Mouse (Mus musculus) frontal cortex, postnatal 10 days (tissue): ENCODE data around the gene Runx2.

Experiments
- DNase-seq, 2 experiments: peaks; one replicate each; pipeline ENCODE4 v3.0.0; 2022; ENCODE audit warnings: low spot score in 2 of 2, mixed read lengths in 1 of 2

Gene Runx2

DNA sequence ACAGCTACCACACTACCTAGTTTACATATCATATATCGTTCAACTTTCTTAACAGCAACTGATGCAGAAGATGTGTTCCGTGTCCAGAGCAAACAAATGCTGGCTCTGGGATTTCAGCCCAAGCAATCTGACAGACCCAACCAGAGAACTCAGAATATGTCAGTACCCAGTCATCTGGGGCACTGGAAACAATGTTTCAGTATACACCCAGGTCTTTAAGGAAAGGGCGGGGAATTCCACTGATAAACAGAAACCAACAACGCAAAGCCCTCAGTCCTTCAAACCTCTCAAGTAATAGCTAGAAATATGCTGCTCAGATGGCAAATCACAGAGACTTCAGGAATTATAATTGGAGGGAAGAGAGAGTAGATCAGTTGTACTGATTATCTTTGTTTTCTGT, 100.5 kb downstream of the Runx2 start:
- no peak for DNase-seq

GRCm38 (mm10) chr17:44713404-44713803, 101.2 kb downstream of the Runx2 start:
- DNase-seq: no peak

DNA sequence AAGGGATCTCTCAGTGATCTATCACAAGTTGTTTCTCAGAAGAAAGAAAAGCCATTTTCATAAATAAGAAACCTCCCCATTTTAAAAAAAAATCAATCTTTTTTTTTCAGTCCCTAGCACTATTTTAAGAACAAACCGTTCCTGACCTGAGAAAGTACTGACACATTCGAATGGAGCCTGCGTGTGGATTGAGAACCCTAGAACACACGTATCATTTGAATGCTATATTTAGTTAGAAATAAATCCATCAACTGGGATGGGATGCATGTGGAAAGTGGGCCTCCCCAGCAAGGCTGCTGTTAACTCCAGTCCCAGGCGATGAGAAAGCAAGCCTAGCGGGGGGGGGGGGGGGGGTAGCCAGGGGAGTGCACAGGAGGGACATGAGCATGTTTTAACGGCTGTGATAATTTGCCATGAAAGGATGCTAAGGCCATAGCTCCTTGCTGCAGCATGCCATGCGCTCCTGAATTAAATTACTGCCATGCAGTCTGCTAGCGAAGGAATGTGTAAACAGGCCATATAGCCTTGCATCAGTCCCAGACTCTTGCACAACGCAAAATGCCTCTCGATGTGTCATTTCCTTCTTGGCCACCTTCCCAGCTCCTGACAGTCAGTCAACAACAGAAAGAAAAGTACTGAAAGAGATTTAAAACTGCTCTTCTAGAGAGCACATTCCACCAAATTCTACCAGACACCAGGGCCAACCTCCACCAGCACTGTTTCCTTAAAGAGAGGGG, 104.9 kb downstream of the Runx2 start:
- peak; percentile 28 to 39 for DNase-seq

DNA sequence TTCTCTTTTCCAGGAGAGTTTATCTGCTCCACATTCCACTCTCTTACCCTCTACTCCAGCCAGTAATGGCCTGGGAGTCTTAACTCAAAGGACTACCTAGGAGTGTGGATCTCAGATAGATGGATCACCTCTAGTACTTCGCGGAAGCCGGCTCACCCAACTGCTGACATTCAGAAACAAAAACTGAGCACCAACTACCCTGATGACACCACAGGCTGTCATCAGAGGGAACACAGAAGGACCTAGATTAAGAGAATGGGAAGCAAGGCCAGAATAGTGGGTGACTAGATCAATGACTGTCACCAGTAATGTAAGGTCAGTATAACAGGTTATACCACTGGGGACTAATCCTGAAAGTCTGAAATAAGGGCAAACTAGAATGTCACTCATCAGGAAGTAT, 106.6 kb downstream of the Runx2 start:
- DNase-seq: no peak

- no peak for DNase-seq
Observed at GRCm38 (mm10) chr17:44706531-44706930, 108.1 kb downstream of the Runx2 start.

DNA sequence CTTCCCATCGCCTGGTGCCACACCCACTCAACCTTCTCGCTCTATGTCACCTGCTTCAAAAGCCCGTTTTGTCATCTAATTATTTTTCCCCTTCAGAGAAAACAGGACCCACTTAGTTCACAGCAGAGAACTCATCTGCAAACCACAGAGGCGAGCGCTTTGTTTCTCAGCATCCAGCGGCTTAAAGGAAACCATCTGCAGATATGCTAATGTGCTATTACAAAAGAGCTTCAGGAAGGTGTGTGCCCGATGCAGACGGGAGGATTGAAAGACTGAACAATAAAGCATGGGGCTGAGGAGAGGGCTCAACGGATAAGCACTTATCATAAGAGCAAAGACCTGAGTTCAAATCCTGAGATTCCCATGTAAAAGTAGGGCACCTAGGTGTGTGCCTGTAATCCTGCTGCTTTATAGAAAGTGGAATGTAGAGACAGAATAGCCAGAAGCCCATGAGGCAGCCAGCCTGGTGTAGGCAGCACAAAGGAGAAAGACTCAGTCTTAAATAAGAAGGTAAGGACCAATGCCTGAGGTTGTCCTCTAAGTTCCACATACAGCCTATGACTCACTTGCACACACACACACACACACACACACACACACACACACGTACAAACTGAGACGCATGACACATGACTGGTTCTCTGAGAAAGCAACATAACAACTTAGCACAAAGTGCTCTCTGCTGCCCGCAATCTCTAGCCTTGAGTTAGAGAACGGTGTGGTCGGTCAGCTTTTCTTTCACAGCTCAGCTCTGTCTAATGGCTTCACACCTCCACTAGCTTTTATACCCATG, 111.9 kb downstream of the Runx2 start:
- DNase-seq: no peak

DNA sequence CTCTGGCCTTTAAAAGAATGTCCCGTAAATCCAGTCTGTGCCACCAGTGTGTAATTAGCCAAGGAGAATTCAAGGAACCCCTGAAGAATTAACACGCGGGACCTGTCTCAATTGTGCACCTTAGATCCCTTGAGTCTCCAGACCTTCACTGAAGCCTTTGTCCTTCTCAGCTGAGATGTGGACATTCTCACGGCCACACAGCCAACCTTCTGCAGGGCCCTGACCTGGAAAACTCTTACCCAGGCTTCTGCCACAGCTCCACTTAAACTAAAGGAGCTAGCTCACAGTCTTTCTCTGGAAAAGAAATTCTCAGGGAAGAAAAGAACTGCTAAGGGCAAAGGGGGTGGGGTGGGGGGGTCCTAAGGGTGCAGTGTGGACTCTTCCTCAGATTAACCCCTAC, 113.1 kb downstream of the Runx2 start:
- no peak for DNase-seq

DNA sequence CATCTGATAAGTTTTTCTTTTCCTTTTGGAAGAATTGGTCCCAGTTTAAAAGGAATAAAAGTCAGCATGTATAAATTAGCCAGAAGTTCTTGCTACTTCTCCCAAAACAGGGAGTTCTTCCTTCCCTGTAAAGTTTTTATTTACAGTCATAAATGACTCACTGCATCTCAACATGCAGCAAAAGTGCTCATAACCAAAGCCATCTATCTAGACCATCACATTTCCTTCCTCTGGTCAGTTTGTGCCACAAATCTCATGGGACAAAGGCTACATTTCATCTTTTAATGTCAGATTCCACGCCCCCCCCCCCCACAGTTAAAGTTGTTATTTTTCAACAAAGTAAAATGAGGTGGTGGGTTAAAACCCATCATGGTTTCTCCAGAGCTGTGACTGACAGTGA, 114.3 kb downstream of the Runx2 start:
- no peak for DNase-seq

DNA sequence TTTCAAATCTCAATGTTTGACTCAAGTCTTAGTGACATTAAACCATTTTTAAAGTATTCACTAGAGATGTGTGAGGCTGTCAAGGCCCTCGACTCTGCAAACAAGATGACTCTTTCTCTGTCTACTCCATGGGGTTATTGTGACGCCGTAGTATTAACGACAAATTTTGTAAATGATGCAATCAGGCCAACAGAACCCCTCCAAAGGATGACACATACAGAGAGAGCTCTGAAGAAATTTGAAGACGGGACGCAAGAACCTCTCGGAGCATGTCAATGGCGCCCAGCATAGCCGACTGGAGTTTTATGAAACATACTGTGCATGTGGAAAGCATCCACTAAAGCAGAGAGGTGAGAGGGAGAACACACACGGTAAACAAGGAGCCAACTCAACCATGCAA, 117.5 kb downstream of the Runx2 start:
- no peak for DNase-seq

DNA sequence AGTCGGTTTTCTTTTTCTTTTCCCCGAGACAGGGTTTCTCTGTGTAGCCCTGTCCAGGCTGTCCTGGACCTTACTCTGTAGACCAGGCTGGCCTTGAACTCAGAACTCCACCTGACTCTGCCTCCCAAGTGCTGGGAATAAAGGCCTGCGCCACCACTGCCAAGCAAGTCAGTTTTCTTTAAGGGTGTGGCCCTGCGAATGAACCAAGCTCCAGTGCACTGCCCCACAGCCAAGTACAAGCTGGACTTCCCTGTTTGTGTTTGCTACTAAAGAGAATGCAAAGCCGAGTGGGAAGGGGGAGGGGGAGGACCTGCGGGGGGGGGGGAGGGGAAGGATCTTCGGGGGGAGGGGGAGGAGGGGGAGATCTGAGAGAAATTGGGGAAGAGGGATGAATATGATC, 121.0 kb downstream of the Runx2 start:
- DNase-seq: no peak

DNA sequence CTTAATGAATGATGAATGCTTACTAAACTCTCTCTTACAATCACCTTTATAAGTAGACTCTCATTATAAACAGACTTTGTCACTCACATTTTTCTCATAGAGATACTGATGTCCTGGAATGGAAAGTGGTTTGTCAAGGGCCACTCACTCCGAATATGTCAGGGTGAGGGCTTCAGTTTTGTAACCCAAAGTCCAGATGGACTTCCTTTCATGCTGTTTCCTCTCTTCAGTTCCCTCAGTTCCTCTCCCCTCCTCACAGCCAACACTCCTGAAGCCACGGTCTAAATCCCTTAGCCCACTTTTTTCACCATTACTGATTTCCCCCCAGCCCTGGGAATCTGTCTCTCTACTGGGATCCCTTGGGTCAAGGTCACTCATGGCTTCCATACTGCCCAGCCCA, 123.1 kb downstream of the Runx2 start:
- no peak for DNase-seq

DNA sequence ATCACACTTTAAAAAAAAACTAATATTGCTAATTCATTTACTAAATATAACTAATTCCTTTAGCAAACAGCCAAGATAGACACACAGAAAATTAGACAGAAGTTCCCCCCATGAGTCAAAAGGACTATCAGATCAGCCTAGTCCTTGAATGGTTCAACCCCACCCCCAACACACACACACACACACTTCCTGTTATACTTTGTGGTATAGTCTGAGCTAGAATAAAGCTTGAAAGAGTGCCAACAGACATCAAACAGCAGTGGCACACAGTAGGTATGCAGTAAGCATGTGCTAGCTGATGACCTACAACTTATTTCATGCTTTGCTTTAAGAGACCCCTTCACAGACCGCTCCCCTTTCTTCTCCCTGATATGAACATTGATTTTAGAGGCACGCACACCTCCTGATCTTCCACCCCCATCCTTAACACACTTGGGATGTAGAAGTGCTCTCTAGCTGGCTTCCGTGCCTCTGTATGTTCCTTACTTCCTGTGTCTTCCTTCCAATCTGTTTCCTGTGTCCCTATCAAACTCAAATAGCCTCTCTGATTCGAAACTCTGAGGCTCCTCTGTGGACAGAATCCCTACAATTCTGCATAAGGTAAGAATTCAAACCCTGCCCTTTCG, 124.1 kb downstream of the Runx2 start:
- no peak for DNase-seq

- DNase-seq: no peak
Observed at GRCm38 (mm10) chr17:44688306-44688705, 126.3 kb downstream of the Runx2 start.

DNA sequence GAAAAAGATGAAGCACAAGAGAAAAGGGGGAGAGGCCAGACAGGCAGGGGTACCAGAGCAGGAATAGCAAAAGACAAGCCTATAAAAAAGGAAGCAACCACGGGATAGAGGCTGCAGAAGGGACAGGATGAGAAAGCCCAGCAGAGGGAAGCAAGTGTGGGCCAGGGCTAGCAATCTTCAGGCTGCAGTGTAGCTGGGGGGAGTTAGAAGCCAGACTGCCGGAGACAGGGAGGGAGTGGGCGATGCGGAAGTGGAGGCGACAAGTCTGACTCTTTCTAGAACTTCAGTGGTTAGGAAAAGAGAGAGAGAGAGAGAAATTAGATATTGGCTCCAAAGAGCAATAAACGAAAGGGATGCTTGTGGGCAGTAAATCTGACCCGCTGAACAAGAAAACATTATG, 129.1 kb downstream of the Runx2 start:
- no peak for DNase-seq

- DNase-seq: no peak
Observed at GRCm38 (mm10) chr17:44683026-44683425, 131.6 kb downstream of the Runx2 start.

DNA sequence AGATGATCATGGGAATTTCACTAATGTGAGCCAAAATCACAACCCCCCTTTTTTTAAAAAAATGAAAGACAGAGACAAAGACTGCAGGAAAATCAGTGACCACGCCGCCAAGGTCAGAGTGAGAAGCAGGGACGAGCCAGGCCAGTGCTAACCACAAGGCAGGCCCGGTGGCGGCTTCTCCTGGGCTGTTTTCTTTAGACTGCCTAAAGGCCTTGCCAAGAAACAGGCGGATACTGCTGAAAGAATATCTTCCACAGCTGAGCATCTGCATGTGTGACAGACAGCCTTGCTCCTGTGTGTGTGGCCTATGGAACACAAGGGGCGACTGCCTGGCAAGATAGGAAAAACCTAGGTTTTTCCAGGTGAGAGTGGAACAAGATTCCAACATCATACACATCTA, 136.8 kb downstream of the Runx2 start:
- DNase-seq: peak in 1 of 2 experiments; percentile 12

DNA sequence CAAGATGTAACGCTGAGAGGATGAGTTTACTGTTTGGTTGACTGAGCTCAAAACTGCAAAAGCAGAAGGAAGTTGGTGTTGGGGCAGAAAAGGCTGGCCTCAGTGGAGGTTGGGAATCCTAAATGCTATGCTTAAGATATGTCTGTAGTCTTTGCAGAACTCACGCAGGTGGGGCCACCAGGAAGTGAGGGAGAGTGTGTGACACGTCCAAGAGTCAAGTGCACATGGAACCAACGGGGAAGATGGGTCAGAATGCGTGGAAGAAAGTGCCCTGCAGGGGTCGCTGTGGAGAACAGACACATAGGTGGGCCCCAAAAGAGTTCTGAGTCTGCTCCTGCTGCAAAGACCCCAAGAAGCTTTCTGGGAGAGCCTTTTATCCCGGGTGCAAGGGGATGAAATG, 141.8 kb downstream of the Runx2 start:
- DNase-seq: peak in 1 of 2 experiments; percentile 23

- peak; percentile 60 to 63 for DNase-seq
Observed at GRCm38 (mm10) chr17:44671946-44672692, 142.5 kb downstream of the Runx2 start.

DNA sequence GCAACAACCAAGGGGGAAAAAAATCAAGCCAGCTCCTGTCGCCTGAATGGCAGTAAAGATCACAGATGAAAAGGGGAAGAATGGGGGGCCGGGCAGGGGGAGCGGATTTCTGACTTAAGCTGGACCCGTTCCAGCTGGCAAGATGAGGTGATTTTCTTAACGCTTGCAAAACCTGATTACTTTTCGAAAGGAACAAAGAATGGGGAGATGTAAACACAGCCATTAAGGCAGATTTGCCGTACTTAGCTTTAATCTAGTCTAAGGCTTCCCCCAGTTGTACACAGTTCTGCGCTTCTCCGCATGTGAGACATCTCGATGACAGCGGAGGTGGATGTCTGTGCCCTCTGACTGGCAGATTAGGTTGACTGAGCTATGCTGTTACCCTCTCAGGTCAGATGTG, 144.6 kb downstream of the Runx2 start:
- no peak for DNase-seq

DNA sequence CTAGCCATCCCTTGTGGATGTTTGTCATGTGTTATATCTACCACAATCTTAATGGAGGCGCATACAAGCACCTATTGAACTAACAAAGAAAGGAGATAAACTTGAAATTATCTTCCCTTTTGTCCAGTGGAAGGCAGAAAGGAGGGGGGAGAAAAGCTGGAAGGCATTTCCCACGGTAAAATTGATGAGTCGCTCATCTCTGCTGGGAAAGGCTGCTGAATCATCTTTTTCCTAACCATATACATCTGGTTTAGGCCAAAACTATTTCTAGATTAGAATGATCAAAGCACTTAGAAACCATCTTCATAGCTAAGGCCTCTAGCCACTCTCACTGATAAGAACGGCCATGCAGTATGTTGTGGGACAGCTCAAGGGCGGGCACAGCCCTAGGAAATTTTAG, 147.3 kb downstream of the Runx2 start:
- no peak for DNase-seq

DNA sequence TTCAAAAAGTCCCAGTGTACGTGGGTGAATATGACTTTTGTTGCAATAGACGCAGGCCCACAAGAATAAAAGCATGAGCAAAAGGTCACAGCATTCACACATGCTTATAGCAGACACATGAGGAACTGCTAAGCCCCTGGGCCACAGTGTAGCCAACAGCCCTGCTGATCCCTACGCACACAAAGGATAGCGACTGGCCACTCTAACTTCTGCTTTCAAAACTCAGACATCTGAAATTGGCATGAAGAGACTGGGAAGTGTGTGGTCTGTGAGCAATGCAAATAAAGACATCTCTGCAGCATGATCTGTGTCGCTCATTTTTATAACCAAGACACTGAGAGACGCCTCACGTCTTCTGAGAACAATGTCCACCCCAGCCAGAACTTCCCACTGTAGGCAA, 150.7 kb downstream of the Runx2 start:
- DNase-seq: no peak

GRCm38 (mm10) chr17:44663208-44663607, 151.4 kb downstream of the Runx2 start:
- DNase-seq: no peak
